Mouse (Mus musculus) CD8-positive naive resting alpha-beta T cell, adult 57 days (primary cell): ENCODE measurements around the gene Coro7. TPM values are rescaled to one million over a fixed set of nuclear protein-coding genes. Genes with fewer than 3 reads are reported as not detected.

Experiments used
- total RNA-seq: library from RNA; stranded (reverse); gene quantifications from one replicate; pipeline ENCODE4 v1.2.4, GENCODE M21; 2023

The Coro7 gene
- total RNA-seq = 143 TPM

DNA sequence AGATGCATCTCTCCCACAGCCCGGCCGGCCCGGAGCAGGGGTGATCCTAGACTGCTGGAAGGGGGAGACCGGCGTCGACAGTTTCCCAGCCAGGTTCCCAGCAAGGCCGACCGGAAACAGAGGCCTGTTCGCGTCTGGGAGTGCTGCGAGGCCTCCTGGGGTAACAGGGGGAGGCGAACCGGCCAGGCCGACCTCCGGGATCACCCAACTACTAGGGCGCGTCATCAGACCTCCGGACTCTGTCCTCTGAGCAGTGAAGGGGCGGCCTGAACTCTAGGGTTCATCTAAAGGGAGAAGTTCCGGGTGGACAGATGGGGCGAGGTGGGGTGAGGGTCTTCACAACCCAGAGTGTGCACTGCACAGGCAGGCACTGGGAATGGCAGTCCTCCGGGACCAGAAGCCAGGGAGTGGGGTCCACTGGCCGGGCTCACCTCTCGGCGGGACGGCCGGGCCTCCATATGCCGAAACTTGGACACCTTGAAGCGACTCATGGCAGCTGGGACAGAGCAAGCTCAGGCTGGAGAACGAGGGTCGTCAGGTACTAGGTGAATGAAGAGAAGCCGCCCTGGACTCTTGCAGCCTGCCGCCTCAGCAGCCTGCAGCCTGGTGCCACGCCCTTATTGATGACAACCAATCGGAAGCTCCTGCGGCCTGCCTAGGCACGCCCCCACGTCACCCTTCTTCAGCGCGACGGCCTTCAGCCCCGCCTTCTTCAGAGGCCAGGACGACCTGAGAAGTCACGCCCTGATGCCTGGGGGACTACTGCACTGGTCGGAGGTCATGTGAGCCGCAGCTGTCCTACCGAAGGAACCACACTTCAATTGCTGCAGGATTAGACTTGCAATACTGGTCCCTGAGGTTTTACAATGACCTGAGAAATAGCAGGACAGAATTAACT is at the start of gene Coro7:
TSS of gene Coro7 (minus strand) at position 657 of the 898 bp plus-strand sequence.

DNA sequence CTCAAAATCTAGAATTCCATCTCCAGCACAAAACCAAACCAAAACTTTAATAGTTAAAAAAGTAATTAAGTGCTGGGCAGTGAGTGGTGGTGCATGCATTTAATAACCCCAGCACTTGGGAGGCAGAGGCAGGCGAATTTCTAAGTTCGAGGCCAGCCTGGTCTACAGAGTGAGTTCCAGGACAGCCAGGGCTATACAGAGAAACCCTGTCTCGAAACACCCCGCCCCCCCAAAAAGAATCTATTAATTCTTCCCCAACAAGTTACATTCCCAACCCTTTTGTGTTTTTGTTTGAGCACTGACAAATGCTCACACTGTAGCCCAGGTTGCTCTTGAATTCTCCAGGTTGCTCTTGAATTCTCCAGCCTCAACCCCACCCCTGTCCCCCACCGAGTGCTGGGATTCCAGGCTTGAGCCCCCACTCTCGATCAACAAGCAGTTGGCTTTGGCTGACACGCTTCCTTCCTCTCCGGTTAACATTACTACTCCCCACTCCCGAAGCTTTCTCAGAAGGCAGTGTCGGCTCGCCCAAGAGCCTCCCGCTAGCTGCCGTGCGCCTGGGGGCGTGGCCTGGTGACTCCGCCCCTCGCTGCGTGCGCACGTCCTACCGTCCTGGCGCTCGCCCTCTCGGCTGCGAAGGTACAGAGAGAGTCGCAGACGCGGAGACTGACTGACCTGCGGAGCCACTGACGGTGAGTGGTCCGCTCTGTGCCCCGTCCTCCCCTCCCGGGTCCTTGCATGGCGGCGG is 46.4 kb upstream of the Coro7 start, which contains the start of gene Hmox2:
TSS of gene Hmox2 (plus strand) at position 582 of the 748 bp plus-strand sequence.

DNA sequence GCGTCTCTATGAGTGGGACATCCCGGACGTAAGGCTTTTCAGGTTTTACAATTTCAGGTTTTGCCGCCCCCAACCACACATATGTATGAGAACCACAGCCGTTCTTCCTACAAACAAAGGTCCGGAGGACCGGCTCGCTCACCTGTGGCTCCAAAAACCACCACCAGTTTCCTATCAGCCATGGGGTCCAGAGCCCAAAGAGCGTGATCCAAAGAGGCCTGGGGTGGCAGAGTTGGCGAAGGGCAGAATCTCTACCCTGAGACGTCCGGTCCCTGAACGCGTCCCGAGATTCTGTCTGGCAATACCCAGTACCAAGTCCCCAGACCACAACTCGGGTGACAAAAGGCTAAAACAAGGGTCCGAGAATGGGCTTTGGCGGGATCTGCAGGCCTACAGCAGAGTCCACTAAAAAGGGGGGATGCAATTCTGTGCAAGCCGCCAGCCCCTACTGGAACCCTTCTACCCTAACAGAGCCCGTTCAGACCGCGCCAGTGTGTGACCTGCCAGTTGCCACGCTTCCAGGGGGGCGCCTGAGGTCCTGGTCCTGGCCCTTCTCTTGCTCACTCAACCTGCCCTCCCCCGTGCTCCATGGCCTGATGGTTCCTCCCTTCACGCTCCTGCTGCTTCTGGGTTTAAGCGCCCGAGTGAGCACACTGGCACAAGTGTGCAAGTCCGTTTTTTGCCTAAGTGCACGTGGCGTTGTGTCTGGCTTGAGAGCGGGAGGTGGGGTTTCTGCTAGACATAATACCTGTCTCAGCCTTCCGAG is 39.4 kb upstream of the Coro7 start, which contains the start of gene Nmral1:
TSS of gene Nmral1 (minus strand) at position 604 of the 766 bp plus-strand sequence.

DNA sequence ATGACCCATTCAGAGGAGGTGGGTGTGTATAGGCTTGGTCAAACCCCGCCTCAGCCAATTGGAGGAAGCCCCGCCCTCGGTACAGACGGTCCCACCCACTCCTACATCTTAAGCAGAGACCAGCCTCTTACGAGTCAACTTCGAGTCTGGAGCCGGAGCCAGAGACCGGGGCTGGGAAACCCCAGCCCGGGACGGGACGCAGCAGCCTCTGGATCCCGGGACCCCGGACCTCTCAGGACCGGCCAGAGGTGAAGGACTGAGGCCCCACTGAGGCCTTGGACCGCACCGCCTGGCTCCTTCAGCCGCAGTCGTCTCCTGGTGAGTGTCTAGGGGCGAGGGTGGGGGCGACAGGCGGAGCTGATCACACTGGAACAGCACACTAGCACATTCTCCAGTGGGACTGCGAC is 39.7 kb downstream of the Coro7 start, which contains the start of the genes Vasn and Dnaja3:
TSS of gene Vasn (plus strand) at position 111 of the 407 bp plus-strand sequence.
TSS of gene Dnaja3 (plus strand) at position 159 of the 407 bp plus-strand sequence.

DNA sequence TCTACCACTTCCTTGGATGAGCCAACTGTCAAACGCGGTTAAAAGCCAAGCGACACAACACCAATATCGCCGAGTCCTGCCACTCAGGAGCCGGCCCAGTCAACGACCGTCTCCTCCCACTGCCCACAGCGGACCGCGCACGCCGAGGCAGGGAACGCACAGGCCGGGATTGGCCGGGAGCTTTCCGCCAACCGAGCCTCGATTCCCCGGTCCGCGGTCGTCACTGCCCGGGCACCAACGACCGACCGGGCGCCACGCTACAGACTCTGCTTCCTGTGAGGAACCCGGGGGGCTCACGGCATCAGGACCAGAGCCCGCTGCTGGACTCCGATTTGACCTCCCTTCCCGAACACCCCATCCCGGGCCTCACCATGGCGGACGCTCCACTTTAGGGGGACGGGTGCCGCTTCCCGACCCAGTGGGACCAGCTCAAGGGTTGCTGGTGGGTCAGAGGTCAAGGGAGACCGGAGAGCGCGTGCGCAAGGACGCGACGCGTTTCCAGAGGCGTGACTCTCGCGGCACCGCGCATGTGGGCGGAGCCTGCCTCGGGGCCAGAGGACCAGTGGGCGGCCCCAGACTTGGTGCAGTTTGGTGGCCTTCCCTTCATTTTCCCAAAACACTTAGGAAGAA is 55.0 kb downstream of the Coro7 start, which contains the start of gene Pam16:
TSS of gene Pam16 (minus strand) at position 508 of the 630 bp plus-strand sequence.

DNA sequence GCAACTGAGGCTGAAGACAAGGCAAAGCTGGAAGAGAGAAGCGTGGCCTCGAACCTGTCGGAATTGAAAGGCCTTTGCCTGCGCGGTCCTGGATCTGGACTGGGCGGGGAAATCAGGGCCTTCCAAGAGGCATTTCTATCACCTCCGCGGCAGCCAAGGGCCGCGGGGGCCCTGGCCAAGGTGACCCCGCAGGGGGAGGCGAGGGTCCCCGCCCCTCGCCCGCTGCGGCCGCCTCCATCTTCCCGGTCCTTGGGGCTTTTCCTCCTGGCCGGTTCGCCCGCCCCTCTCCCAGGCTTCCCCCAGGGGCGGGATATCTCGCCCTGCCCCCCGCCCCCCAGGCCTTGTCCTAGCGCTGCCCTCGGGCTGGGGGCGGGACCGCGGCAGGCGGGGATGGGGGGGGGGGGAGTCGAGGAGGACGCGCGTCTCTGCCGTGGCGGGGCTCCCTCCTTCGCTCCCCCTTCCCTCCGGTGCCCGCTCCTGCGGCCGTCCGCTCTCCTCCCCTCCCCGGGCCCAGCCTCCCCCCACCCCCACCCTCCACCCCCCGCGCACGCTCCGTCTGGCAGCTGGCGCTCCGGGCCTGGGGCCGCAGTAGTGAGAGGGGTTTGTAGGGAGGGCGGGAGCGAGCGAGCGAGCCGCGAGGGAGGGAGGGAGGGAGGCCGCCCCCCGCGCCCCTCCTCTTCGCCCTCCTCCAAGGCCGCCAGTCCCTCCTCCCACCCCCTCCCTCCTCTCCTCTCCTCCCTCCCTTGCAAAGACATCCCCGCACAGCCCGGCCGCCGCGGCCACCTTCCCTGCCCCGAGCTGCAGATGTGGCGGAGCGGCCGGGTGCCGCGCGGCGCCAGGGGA is 85.4 kb downstream of the Coro7 start, which contains the start of gene Glis2:
TSS of gene Glis2 (plus strand) at position 743 of the 843 bp plus-strand sequence.

Other genes starting within 250 kb of the Coro7 start
- gene Srl, start 138.0 kb downstream of the Coro7 start, total RNA-seq = 0.73 TPM
- 29.9 TPM for gene Tfap4, start 119.9 kb downstream of the Coro7 start, total RNA-seq
- gene Glis2, start 85.1 kb downstream of the Coro7 start, total RNA-seq = 1.8 TPM
- gene Pam16, start 54.8 kb downstream of the Coro7 start, total RNA-seq = 49.2 TPM
- gene Vasn, start 39.8 kb downstream of the Coro7 start, total RNA-seq = not detected
- 27.2 TPM for gene Dnaja3, start 39.8 kb downstream of the Coro7 start, total RNA-seq
- gene Nmral1, start 39.6 kb upstream of the Coro7 start, total RNA-seq = 2.1 TPM
- gene Hmox2, start 46.6 kb upstream of the Coro7 start, total RNA-seq = 40.5 TPM
- gene Cdip1, start 110.5 kb upstream of the Coro7 start, total RNA-seq = 46.0 TPM
- not detected for gene 4930562C15Rik, start 155.6 kb upstream of the Coro7 start, total RNA-seq
- gene Ubald1, start 200.5 kb upstream of the Coro7 start, total RNA-seq = 198 TPM
- 65.7 TPM for gene Mgrn1, start 206.5 kb upstream of the Coro7 start, total RNA-seq